Mouse (Mus musculus) c-Kit-positive CD71-positive TER-119-positive erythroid progenitor cells, embryonic 14.5 days (primary cell): ENCODE measurements around the gene Ccr4.

Source experiments
- DNase-seq: peaks from one replicate; pipeline ENCODE4 v3.0.0-alpha.2; 2013; ENCODE audit warnings: low spot score

Gene Ccr4

DNA sequence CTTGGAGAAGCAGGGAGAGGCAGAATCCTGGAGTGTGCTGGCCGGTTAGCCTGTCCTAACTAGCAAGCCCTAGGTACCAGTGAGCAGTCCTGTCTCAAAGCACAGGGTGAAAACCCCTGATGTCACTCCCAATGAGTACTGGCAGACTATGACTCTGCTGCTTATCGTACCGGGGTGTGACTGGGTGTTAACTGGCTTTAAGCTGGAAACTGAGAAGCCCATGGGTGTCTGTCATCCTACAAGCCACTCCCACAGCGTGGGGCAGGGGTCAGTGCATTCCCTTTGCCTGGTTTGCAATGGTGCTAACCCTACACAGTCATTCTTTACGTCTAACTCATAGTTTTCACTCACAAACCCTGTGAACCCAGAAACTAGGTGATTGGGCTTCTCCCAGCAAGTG, 36.5 kb downstream of the Ccr4 start:
- no peak for DNase-seq

DNA sequence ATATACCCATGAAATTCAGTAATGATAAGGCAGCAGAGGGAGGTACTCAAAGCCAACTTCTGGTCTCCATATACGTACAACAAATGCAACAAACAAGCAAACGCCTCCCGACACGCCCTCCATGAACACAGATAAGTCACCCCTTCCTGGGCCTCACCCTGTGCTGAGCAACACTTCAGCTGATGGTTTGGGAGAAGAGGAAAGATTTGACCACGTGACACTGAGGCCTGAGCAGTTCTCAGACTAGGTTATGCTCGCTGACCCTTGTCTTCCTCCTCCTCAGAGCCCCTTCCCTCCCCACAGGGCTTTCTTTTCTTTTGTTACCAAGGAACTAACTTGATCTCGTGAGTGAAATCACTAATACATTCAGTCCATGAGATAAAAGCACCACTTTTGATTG, 37.8 kb downstream of the Ccr4 start:
- peak; percentile 27 for DNase-seq

DNA sequence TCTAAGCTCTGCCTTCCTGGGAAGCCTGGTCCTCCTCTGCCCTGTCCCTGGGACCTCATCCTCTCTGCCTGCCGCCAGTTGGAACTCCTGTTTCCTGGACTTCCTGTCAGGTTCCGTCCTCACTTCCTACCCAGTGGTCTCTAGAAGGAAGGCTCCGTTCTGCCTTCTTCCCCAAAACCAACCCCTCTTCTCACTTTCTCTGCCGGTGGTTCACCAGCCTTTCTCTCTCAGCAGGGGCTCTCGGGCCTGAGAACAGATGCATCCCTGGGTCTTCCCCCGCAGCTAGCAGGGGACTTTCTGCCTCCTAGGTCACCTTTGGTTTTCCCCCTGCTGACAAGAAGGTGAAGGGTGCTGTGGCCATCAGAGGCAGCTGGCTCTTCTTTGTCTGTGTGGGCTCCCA, 39.3 kb downstream of the Ccr4 start:
- no peak for DNase-seq

DNA sequence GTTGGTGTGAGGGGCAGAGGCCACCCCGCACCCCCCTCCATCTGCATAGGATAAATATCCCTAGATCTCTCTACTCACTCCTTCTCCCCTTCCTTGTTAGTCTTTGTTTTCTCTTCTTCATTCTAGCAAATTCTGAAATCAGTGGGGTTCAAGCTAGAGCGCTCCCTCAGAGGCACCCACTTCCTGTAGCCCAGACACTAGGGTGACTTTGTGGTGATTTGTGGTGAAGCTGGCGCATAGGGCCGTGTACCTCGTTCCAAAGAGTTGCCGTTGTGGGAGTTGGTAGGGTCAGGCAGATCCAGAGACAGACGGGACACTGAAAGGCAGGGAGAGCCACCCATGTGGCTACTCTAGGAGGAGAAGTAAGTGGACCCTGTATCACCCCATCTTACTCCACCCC, 42.1 kb downstream of the Ccr4 start:
- DNase-seq, result no peak

DNA sequence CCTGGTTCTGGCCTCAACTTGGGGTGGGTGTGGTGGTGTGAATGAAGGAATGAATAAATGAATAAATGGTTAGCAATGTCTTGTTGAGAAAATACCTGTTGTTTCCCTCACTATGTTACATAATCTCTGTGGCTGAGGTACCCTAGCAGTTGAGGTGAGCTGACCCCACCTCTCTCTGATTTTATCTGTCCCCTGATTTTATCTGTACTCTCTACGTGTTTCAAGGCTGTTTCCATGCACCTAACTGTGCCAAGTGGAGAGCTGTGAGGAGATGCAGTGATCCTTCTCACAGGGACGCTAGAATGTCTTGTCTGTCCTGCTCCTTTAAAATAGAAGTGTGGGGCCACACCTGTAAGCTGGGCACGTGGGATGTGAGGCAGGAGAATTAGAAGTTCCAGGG, 46.3 kb downstream of the Ccr4 start:
- DNase-seq, result no peak

DNA sequence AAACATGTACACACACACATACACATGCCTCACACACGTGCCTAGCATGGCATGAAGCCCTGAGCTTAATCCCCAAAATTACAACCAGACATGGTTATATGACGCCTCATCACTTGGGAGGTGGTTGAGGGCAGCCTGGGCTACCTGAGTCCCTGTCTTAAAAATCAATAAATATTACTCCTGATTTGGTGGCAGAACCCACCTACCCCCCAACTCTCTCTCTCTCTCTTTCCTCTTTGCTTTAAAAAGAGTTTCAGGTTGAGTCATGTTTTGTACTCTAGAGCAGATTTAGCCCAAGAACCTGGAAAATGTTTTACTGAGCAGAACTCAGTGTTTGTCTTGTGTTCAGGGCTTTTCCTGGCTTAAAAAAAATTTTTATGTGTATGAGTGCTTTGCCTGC, 49.3 kb downstream of the Ccr4 start:
- no peak for DNase-seq

DNA sequence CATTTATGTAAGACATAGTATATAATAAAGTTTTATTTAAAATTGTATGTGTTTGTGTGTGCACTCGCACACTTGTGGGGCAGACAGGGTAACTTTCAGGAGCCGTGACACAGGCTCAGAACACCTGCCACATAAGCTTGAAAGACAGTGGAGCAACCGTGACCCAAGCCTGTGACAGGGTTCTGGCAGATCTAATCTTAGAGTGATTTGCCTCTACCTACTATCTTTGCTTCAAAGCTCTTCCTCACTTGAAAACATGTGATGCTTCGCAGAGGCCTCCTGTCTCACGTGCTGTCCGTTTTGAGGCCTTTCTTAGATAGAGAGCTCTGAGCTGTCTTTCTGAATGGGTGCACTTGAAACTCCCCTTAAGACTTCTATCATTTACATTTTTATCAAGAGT, 52.3 kb downstream of the Ccr4 start:
- no peak for DNase-seq

DNA sequence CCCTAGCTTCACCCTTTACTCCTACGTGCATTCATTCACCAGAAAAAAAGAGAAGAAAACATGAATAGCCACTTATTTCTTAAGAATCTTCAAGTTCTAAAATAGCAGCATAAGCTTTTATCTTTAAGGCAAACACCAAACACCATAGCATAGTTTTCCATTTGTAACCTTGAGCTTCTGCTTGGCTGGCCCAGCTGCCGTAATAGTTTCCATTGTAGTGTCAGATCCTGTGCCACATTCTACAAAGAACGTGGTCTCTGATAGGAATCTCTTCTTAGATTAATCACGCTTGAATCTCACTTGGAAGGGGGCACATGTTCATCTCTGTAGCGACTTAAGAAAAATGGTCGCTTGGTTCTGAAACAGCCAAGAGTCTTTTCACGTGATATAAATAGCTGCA, 53.1 kb downstream of the Ccr4 start:
- DNase-seq, result no peak

DNA sequence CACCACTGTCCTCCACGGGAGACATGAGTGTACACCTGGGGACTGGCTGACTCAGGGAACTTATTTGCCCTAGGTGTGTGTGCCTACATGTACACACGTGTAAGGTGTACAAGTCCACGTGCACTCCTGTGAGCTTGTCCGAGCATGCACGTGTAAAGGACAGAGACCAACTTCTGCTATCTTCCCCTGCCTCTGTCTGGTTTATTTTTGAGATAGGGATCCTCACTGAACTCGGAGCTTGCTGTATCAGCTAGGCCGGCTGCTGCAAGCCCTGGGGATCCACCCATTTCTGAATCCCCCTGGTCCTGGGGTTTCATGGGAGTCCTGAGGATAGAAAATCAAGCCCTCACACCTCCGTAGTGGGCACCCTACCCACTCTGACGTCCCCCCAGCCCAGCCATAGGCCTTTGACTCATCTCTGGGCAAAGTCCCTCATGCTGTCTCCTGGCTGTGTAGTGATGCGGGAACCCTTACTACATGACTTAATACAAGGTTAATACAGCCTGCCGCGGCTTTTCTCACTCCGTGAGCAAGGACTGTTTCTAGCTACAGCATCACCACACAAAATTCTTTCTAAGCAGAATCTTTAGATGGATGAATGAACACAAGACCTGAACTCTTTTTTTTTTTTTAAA, 55.5 kb downstream of the Ccr4 start:
- DNase-seq, result no peak

DNA sequence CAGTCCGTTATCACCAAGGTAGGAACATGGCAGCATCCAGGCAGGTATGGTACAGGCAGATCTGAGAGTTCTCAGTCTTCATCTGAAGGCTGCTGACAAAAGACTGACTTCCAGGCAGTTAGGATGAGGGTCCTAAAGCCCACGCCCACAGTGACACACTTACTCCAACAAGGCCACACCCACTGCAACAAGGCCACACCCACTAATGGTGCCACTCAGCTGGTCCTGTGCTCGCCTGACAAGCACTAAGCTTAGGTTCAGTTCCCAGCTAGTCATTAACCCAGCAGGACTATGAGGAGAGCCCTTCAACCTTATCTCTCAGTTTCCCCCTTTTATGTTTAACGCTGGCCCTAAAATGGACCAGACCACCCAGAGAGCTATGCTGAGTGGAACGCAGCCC, 56.0 kb downstream of the Ccr4 start:
- no peak for DNase-seq

DNA sequence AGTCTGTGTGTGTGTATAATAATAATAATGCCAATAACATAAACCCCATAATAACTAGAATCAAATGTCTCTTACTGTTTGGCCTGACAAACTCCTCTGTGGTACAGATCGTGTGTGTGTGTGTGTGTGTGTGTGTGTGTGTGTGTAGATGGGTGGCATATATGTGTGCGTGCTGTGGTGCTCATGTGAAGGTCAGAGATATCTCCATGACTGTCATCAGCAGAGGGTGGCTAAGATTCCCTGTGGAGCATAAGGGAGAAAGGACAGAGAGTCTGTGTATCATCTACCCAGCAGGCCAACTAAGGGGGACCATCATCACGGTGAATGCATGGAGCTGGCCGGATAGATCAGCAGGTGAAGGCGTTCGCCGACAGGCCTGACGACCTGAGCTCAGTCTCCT, 57.8 kb downstream of the Ccr4 start:
- no peak for DNase-seq

DNA sequence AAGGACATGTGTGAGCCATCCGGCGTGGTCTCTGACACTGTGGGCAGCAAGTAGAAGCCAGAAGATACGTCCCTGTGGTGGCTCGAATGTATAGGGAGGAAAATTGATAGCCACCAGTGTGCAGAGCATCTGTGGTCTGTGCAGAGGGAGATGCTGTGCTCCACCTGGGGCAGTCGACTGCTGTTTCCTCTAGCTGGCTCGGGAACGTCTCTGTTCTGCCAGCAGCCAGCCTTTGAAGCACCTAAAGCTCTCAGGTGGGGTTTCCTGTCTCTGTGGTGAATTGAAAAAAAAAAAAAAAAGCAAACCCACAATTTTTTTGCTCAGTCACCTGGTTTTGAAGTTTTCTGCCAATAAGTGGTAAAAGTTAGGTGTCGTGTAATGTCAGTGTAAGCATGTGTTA, 61.4 kb downstream of the Ccr4 start:
- no peak for DNase-seq

DNA sequence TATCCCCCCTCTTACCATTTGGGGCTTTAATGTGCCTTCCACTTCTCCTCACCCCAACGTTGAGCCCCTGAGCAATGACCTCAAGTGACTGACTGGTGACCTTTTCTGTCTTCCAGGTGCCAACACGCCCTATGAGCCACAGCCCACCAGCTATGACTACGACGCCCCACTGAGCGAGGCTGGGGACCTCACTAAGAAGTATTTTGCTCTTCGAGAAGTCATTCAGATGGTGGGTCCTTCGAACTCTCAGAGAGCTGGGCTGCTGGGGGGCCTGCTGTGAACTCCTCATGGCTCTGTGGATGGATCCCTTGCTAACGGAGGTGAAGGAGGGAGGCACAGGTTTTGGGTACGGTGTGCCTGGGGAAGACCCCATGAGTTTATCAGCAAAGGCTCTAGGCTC, 61.8 kb downstream of the Ccr4 start:
- no peak for DNase-seq

DNA sequence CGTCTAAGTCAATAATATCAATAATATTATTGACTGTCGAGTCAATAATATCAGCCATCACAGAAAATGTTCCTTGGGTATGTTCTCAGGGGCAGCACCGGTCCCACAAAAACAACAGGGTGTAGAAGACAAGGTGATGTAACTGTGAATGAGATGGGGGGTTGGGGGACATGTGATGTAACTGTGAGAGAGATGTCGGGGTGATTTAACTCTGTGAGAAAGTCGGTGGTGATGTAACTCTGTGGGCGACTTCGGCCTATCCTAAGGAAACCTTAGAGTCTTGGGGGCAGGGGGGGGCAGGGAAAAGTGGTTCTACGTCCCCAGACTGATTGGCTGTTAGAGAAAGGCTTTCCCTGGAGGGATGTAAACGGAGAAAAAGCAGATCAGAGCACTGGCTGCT, 62.5 kb downstream of the Ccr4 start:
- no peak for DNase-seq

DNA sequence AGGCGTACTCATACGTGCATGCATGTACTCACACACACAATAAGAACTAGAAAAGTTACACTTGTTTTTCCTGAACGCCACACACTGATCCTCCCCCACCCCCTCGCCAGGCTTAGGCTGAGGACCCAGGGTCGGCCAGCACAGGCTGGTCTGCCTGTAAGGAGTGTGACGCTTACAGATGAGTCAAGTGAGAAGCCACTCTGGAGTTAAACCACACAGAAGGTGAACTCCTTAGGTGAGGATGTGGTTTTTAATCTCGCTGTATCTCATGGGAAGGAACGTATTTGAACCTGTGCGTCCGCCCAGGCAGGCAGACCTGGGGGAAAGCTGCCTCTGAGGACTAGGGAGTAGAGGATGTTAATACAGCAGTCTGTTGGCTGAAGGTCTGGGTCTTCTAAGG, 64.2 kb downstream of the Ccr4 start:
- no peak for DNase-seq
